19 mouse cellular contexts compared by ENCODE assay signal in genomic region chr5:134750469-134750868, GRCm38 (mm10). TPM values are rescaled to one million over a fixed set of nuclear protein-coding genes. Genes with fewer than 3 reads are reported as not detected.
DNase-seq lines count a peak whose midpoint lies in the region; ATAC-seq and TF ChIP-seq lines count a peak whose summit lies in the region.
"Had no signal": no experiment of that assay in that cellular context is flagged by ENCODE, and none has a peak within 500 bp of the region (broad histone marks: within the 10 kb centered on the region; RNA-seq: fewer than 3 reads in every experiment).

No protein-coding gene starts in this region.

- WGBS in lung, embryonic 15.5 days: 88% methylated on average over 7 of the region's 7 CpGs
- WGBS in limb, embryonic 10.5 days: 81% methylated on average over 7 of the region's 7 CpGs
- WGBS in limb, embryonic 14.5 days: 51% methylated on average over 7 of the region's 7 CpGs

- no peak overlapping the region for H3K4me3 ChIP-seq in lung, embryonic 15.5 days
- H3K4me3 ChIP-seq in limb, embryonic 10.5 days: no peak overlapping the region
- H3K4me3 ChIP-seq in limb, embryonic 14.5 days (replicated peaks; ENCODE audit: low read length): no peak overlapping the region
- H3K4me3 ChIP-seq: erythroblast, embryonic 14.5 days; forebrain, embryonic 10.5 days; heart, embryonic 10.5 days; hindbrain, embryonic 15.5 days had no signal

- H3K4me2 ChIP-seq in lung, embryonic 15.5 days: no peak overlapping the region
- H3K4me2 ChIP-seq in limb, embryonic 14.5 days (replicated peaks; ENCODE audit: low read depth, low read length, severe bottlenecking): no peak overlapping the region
- H3K4me2 ChIP-seq: hindbrain, embryonic 15.5 days had no signal

- peak overlapping the region; percentile 15; the same call in 1 of the 2 replicates for H3K27ac ChIP-seq in lung, embryonic 15.5 days
- H3K27ac ChIP-seq in limb, embryonic 10.5 days: peak overlapping the region; percentile 33; the same call in 1 of the 2 replicates
- peak overlapping the region; percentile 81 for H3K27ac ChIP-seq in limb, embryonic 14.5 days (replicated peaks; ENCODE audit: low read depth, low read length)
- H3K27ac ChIP-seq: forebrain, embryonic 10.5 days; heart, embryonic 10.5 days; hindbrain, embryonic 15.5 days had no signal

- no peak for TF ChIP-seq POLR2A in limb, embryonic 14.5 days (IDR thresholded peaks at IDR 0.05; ENCODE audit: borderline replicate concordance, extremely low read depth, insufficient read depth, insufficient read length)

- H3K4me1 ChIP-seq in lung, embryonic 15.5 days: peaks cover 35% of the 10 kb centered on the region
- peaks cover 35% of the 10 kb centered on the region for H3K4me1 ChIP-seq in limb, embryonic 10.5 days
- H3K4me1 ChIP-seq in limb, embryonic 14.5 days (ENCODE audit: control insufficient read depth, insufficient read depth, low read length): peaks cover 33% of the 10 kb centered on the region

- no peak for DNase-seq in lung, postnatal 14 days
- DNase-seq in limb, embryonic 10.5 days (ENCODE audit: low spot score): no peak
- no peak for DNase-seq in limb, embryonic 14.5 days (ENCODE audit: low spot score)
- no peak for DNase-seq in retina, postnatal 1 day
- DNase-seq: adrenal gland, adult 2 months; adrenal gland, postnatal 25 days; cerebellum, adult 18-20 months; cerebellum, postnatal 10 days; gastrocnemius, postnatal 36 days; heart, adult 18-20 months; heart, postnatal 10 days had no signal

- ATAC-seq in lung, embryonic 15.5 days (ENCODE audit: borderline replicate concordance, extremely low read depth, low FRiP score, low TSS enrichment): no peak
- no peak for ATAC-seq in limb, embryonic 14.5 days (ENCODE audit: low FRiP score, low read depth)
- no peak for ATAC-seq in megakaryocyte, adult 5-6 weeks (ENCODE audit: poor library complexity, severe bottlenecking)
- ATAC-seq: forebrain, embryonic 14.5 days; inflammation-experienced regulatory T-cells, adult 6 months had no signal

- no peak overlapping the region for H3K9ac ChIP-seq in lung, embryonic 15.5 days
- H3K9ac ChIP-seq in limb, embryonic 14.5 days (ENCODE audit: low read depth, low read length, severe bottlenecking): no peak overlapping the region
- H3K9ac ChIP-seq: hindbrain, embryonic 15.5 days had no signal

- H3K36me3 ChIP-seq in lung, embryonic 15.5 days: no peaks in the 10 kb centered on the region
- no peaks in the 10 kb centered on the region for H3K36me3 ChIP-seq in limb, embryonic 10.5 days
- no peaks in the 10 kb centered on the region for H3K36me3 ChIP-seq in limb, embryonic 14.5 days (ENCODE audit: control insufficient read depth, insufficient read depth, low read length)
- H3K36me3 ChIP-seq: forebrain, embryonic 10.5 days; heart, embryonic 10.5 days; hindbrain, embryonic 15.5 days had no signal

- H3K27me3 ChIP-seq in lung, embryonic 15.5 days: no peaks in the 10 kb centered on the region
- H3K27me3 ChIP-seq in limb, embryonic 10.5 days (ENCODE audit: low read depth, poor library complexity, severe bottlenecking): peaks cover 49% of the 10 kb centered on the region
- no peaks in the 10 kb centered on the region for H3K27me3 ChIP-seq in limb, embryonic 14.5 days (ENCODE audit: control insufficient read depth, insufficient read depth, low read length)

- H3K9me3 ChIP-seq in lung, embryonic 15.5 days: no peaks in the 10 kb centered on the region
- no peaks in the 10 kb centered on the region for H3K9me3 ChIP-seq in limb, embryonic 10.5 days (replicated peaks)
- H3K9me3 ChIP-seq in limb, embryonic 14.5 days (ENCODE audit: control insufficient read depth, low read length): no peaks in the 10 kb centered on the region
- H3K9me3 ChIP-seq: forebrain, embryonic 10.5 days; heart, embryonic 10.5 days; hindbrain, embryonic 15.5 days had no signal

RNA-seq across cellular contexts. Expression of gene Eln, which starts 3.3 kb away (rescaled TPM):
- 534 and 579 TPM in 2 replicates for polyA plus RNA-seq in lung, embryonic 15.5 days (2015; fragmentation: Nextera tagmentation; extraction: Ambion mirVana)
- polyA plus RNA-seq in limb, embryonic 10.5 days (2016; fragmentation: Nextera tagmentation; extraction: Ambion mirVana): 1.0 and 4.2 TPM in 2 replicates
- polyA plus RNA-seq in limb, embryonic 14.5 days (2012; rRNA removed): 249 and 296 TPM in 2 replicates
- 115 and 121 TPM in 2 replicates for polyA plus RNA-seq in limb, embryonic 14.5 days (2014; fragmentation: Nextera tagmentation; extraction: Ambion mirVana)
- not detected in 2 replicates for total RNA-seq in megakaryocyte, adult 5-6 weeks (2015)
- total RNA-seq in megakaryocyte, adult 5-6 weeks (2017): not detected in 2 replicates
- polyA plus RNA-seq: erythroblast, embryonic 14.5 days had no signal

Comparison
In these comparisons a context has a peak if more than half of its experiments do, and no peak if none do; other contexts are left out.
1. RNA of gene Eln, which starts 3.3 kb away (polyA plus RNA-seq): 534 to 579 TPM in lung, embryonic 15.5 days and 115 to 296 TPM in limb, embryonic 14.5 days; 1.0 to 4.2 TPM in limb, embryonic 10.5 days; every median in the first group is over 10 times any median in the second.
2. H3K27ac ChIP-seq: peak in every context shown above with its lines; median percentile 81 in limb, embryonic 14.5 days; 33 in limb, embryonic 10.5 days; 15 in lung, embryonic 15.5 days.